Mouse (Mus musculus): ENCODE results near the gene Tpx2.

The Tpx2 gene

DNA sequence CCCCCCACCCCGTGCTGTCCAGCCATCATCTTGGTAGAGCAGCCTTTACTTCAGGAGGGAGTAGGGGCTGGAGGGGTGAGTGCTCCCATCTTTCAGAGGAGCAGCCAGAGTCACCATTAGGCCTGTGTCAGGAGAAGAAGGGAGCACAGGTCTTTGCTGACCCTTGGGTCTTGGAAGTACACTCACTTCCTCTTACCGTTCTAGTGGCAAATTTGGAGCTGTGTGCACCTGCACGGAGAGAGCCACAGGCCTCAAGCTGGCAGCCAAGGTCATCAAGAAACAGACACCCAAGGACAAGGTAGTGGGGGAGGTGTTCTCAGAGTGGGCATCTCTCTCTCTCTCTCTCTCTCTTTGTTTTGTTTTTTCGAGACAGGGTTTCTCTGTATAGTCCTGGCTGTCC, 67.7 kb downstream of the Tpx2 start:
- no peak for DNase-seq (ENCODE audit: low spot score)

DNA sequence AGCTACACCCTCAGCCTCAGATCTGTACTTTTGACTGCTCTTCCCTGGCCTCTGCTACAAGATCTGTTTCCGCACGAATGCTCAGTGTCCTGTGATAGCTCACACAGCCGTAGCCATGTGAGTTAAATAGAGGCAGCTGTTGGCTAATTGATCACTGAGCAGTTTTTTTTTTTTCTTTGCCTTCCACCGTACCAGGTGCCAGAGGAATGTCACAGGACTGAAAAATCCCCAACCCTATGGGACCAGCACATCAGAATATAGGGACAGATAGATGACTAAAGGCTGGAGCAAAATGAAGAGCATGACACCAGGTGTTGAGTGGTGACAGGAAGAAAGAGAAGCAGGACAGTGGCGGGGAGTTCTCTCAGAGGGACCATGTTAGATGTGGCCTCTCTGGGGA, 68.3 kb downstream of the Tpx2 start:
- no peak for DNase-seq (ENCODE audit: low spot score)

DNA sequence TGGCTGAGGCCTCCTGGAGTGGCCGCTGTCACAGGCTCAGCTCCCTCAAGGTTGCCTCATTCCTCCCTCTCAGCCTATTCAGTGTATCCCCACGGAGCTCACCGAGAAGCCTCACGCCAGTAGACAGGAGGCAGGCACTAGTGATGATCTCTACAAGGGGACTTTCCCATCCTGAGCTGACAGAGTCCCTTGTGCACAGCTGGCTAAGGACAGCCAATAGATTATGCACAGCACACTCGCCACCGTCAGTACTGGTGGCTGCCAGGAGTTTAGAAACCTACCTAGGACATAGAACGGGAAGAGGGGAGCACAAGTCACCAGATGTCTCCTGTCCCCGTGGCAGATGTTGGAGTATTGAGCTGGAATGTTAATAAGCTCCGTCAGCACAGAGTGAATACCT, 69.9 kb downstream of the Tpx2 start:
- no peak for DNase-seq (ENCODE audit: low spot score)

DNA sequence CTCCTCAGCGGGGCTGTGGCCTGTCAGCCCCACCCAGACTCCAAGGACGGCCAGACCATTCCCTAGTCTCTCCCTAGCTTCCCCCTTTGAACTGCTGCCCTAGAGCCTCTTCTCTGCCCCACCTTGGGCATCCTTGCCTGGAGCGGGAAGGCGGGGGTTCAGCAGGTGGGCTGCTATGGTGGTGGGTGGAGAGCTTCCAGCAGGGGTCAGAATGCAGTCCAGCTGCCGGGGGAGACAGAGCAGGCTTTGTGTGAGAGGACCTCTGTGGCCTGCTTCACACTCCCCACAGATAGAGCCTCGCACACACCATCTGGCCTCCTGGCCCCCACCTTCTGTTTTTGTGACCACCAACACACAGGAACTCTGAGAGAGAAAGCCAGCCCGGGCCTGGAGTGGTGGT, 74.6 kb downstream of the Tpx2 start:
- no peak for DNase-seq (ENCODE audit: low spot score)

DNA sequence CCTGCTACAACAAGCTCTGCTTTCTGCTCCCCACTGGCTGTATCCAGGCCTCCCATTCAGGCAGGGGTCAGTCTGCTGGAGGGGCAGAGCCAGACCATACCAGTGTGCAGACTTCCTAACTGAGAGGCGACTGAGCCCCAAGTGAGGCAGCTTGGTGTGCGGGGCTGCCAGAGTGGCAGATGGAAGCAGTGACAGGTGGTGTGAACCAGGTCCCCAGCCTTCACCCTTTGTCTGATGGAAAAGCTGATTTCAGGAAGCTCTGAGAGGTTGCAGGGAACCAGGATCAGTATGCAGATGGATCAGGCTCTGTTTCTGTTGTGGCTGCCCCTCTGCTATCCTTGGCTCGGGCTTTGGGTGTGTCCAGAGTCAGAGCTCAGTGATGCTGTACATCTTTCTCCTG, 75.9 kb downstream of the Tpx2 start:
- no peak for DNase-seq (ENCODE audit: low spot score)

DNA sequence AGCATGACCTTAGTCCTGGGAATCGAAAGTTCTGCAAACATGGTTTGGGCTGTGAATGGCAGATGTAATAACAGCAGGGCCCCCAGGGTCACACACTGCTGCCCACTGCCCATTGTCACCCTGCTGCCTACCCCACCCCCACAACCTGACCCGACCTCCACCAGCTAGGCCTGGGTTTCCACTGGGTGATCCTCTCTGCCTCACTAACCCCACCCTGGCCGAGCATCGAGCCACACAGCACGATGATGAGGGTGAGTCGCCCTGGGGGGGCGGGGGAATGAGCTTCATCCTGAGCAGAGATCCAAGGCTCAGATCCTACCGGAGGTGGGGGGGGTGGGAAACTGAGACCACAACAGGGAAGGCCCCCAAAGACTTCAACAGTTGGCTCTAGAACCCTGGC, 76.4 kb downstream of the Tpx2 start:
- DNase-seq (ENCODE audit: low spot score): no peak

DNA sequence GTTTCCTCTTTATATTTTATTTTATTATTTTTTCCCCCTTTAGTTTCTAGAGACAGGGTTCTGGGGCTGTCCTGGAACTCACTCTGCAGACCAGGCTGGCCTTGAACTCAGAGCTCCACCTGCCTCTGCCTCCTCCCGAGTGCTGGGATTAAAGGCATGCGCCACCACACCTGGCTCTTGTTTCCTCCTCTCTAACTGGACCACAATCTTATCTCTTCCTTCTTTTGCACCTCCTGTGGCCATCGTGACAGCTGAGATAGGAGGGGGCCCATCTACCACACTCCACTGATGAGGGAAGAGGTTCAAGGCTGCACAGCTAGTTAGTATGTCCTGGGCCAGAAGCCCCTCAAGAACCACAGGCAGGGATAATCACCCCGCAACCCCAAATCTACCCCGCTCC, 76.8 kb downstream of the Tpx2 start:
- DNase-seq (ENCODE audit: low spot score): no peak

DNA sequence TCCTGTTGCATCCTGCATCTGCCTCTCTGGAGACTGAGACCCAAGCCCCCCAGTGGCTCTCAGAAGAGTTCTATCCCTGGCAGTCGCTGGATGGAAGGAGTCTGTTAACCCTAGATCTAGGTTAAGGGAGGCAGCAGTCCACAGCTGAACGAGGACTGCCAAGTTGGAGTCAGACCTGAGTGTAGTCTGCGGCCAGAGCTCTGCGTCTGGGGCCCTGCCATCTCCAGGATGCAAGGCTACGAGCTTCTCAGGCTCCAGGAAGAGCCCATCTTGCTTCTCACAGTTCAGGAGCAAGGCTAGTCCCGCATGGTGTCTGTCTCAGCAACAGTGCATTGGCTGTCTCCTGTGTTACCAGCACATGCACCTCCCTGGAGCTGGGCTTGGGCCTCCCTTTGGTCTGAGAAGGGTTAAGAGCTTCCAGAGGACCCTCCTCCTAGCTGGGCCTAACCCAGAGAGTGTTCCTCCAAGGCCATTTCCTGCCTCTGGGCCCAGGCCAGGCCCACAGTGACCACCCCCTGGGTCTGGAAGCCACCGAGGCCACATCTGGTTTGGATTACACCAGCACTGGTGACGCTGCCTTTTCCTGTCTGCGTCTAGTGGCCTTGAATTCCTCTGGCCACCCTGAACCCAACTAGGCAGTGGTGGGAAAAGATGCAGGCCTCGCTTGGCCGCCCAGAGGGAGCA, 77.6 kb downstream of the Tpx2 start:
- DNase-seq (ENCODE audit: low spot score): no peak

DNA sequence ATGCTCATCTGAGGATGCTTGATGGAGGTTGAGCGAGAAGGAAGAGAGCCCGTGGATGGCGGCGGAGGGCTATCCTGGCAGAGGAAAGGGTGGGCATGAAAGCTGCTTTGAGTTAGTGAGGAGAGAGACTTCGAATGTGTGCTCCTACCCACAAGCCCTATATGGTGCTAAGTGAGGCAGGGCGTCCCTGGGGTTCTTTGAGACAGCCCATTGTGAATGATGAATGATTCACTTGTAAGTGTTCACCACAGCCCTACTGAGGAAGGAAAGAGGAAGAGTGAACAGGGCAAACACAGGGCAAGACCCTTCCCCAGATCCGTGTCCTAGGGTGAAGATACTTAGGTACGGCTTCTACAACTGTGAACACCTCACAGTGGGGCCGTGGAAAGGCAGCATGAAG, 79.1 kb downstream of the Tpx2 start:
- no peak for DNase-seq (ENCODE audit: low spot score)

DNA sequence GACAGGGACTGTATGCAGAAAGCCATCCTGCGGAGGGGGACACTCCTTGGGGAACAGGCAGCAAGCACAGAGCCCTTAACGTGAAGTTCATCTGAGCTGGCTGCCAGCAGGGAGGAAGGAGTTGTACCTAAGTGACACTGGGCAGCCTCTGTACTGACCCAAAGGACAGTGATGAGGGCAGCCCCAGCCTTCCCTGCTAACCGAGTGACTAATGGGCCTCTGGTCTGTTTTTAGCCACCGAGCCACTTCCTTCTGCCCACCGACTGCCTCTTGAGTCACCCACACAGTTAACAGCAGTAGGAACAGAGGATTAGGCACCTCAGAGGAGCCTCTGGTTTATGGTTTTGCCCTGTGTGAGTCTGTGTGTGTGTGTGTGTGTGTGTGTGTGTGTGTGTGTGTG, 79.6 kb downstream of the Tpx2 start:
- DNase-seq (ENCODE audit: low spot score): no peak

DNA sequence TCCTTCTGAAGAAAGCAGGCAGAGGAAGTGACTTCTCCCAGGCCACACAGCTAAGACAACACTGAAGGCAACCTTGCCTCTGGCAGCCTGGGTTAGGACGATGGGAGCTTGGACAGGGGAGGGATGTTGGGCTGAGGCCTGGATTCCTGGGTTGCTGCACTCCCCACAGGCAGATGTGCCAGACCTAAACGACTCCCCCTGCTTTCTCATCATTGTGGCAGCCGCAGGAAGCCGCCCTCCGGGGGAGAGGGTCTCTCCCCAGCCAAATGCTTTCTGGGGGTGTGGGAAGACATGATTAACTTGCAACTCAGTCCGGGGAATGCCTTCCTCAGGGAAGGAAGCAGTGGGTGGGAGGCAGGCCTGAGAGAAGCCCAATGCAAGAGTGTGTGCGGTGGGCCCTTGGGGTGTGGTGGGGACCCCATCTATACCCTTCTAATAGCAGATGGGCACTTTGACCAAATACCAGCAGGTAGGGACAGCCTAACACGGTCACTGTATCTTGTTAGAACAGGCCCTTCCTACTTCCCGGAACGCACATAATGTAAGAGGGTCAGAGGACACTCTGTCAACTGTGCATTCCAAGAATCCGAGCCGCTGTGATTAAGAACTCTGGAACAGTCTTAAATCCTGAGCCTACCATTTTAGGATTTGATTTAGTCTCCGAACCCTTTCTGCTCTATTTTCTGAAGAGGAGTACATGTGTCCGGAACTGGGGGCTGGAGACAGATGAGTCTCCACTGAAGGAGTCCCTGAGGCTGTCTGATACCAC, 80.6 kb downstream of the Tpx2 start:
- no peak for DNase-seq (ENCODE audit: low spot score)

DNA sequence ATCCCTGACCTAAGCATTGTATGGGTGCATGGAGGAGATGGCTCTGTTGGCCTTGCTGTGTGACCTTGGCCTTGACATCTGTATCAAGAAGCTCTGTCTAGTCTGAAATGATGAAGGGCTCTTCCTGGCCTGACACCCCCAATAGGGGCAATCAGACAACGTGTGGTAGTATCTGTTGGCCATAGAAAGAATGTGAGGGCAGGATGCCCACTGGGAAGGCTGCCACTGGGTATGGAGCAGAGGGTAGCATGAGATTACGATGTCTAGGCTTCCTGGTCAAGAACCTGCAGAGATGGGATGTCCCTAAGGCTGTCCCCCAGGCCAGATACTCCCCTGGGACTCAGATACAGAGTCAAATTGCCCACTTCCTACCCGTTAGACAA, 81.2 kb downstream of the Tpx2 start:
- no peak for DNase-seq (ENCODE audit: low spot score)

DNA sequence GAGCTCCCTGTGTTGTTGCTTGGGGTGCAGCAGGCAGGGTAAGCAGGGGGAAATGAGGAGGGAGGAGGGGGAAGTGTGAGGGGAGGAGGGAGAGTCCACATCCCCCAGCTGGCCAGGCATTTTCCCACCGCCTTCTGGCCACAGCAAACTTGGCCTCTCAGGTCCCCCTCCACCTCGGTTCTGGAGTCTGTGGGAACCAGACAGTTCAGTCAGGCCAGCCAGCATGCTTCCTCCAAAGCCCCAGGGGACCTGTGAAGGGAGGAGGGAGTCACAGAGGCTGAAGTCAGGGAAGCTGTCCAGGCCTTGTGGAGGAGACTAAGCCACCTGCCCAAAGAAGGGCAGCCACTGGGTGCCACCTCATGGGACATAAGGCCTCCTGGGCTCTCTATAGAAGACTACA, 82.5 kb downstream of the Tpx2 start:
- DNase-seq (ENCODE audit: low spot score): no peak

DNA sequence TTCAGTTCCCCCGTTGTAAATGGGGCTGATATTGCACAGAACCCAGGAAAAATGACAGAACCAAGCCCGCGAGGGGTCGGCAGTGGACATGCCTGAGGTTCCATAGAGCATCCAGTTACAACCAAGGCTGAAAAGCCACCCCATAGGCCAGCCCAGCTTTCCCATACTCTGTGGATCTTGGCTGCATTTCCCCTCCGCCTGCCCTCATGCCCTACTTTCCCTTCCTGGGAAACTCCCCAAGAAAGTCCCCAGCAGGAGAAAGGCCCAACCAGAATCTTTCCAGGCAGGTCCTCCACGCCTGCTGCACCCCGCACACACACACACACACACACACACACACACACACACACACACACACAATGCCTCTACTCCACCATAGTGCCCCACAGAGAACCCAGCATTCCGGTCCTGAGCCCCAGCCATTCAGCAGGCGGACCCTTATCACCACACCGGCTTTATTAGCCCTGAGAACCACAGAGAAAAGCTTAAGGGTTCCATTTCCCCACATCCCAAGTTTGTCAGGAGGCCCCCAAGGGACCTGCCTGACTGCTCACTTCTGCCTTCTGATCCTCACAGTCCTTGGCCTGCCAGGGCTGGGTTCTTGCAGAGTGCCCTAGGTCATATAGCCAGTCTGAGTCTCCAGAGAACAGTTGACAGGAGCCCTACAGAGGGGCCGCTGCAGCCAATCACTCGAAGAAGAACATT, 83.8 kb downstream of the Tpx2 start:
- DNase-seq (ENCODE audit: low spot score): no peak

DNA sequence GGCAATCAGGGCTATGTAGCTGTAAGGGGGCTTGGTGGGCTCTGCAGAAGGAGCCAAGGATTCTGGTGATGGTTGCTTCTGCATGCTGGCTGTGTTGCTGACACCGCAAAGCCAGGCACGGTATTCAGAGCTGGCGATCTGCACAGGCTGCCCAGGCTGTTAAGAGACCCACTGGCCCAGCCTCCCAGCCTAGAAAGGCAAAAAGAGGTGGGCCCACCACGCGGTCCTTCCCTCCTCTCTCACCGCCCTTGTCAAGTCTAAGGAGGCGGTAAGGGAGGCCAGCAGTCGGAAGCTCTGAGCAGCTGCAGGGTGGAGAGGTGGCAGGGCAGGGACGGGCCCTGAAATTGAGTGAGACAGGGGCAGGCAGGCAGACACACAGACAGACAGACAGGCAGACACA, 85.3 kb downstream of the Tpx2 start, which contains the start of gene Foxs1:
Foxs1 (minus strand) TSS at position 161 of the 400 bp plus-strand sequence.
- DNase-seq (ENCODE audit: low spot score): no peak

DNA sequence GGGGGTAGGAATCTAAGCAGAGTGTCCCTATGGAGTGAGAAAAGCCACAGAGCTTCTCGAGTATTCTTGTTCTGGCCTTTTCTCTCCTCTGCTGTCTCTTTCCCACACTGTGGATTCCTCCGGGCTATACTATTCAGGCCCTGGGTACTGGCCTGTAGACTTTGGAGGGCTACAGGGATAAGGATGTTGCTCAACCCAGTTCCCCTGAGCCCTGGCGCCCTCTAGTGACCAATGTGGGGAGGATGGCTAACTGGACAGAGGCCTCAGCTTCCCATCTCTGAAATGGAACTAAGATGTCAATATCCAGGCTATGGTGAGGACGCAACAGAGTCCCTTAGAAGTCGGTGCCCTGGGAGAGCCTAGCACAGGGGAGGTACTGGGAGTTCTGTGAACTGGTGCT, 85.8 kb downstream of the Tpx2 start:
- no peak for DNase-seq (ENCODE audit: low spot score)

DNA sequence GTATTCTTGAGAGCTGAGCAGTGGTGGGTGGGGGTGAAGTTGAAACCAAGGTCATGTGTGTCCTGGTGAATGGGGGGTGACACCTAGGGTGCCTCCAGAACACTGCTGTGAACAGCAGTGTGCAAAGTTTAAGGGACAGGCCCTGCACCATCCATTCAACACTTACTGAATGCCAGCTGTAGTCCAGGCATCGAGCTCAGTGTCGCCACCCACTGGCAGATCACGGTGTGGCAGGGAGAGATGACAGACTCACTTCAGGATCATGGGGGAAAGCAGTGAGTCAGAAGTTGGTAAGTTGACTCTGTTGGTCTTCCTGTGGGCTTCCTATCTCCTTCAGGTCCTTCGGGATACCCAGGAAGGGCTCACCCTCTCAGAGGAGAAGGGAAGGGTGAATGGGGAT, 92.1 kb downstream of the Tpx2 start:
- DNase-seq (ENCODE audit: low spot score): no peak

DNA sequence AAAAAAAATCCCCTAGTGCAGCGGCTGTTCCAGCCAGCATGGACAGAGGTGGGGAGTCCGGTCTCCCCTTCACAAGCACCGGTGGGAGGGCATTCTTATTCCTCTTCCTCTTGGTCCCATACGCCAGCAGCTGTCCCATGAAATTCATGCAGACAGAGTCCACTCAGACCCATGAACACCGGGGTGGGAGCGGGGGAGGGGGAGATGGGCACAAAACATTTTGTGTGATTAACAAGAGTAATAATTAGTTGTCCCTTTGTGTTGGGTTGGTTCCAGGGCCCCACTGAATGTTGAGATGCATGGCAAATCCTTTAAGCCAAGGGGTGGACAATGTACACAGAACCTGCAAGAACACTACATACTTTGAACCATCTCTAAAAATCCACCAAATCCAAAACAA, 93.3 kb downstream of the Tpx2 start:
- no peak for DNase-seq (ENCODE audit: low spot score)

DNA sequence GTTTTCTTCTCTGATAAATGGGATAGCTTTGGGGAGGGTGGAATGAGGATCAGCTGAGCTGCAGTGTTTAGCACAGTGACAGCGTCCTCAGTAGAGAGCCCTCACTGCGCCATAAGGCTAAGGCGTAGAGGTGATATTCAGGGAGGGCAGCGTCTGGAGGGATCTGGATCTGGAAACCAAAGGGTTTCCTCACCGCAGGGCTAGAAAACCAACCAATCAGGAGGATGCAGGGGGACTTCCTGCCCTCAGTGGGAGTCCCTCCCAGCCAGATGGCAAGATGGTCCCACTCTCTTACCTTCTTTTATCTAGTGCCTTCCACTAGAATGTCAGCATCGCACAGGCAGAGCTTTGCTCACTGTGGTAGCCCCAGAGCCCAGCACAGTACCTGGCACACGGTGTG, 94.0 kb downstream of the Tpx2 start:
- no peak for DNase-seq (ENCODE audit: low spot score)

DNA sequence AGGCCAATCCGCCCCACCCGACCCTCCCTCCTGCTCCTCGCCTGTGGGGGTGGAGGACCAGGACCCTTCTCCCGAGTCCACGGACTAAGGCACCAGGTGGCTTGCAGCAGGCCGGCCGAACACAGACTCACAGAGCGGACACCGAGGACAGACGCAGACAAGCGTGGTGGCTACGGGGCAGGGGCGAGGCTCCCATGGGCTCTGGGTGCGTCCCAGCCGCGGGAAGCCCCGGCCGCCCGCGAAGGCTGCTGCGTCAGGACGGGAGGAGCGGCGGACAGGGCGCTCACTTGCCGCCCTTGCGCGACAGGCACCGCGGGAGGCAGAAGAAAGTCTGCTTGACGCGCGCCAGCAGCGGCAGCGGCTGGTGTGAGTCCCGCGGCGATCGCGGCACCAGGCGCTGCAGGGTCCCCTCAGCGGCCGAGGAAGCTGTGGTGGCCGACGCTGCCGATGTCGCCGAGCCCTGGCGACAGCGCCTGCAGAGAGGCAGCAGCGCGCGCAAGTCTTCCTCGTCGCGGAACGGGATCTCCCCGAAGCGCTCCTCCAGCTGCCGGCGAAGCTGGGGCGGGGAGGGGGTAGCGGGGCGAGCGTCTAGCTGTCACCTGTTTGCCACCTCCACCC, 95.2 kb downstream of the Tpx2 start:
- no peak for DNase-seq (ENCODE audit: low spot score)

DNA sequence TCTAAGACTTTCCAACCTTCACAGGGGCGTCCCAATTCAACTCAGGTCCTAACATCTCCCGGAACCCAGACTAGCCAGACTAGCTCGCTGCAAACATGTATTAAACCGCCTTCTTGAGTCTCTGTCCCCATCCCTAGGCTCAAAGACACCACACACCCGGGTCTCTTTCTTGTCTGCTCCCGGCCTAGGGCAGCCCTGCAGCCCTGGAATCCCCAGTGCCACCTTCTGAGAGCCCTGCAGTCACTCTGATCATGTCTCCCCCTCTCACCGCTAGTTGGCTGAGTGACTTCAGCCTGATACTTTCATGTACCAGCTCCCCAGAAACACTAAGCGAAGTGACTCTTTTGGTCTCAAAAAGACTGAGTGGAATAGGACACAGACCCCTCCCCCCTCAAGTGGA, 95.8 kb downstream of the Tpx2 start:
- no peak for DNase-seq (ENCODE audit: low spot score)

DNA sequence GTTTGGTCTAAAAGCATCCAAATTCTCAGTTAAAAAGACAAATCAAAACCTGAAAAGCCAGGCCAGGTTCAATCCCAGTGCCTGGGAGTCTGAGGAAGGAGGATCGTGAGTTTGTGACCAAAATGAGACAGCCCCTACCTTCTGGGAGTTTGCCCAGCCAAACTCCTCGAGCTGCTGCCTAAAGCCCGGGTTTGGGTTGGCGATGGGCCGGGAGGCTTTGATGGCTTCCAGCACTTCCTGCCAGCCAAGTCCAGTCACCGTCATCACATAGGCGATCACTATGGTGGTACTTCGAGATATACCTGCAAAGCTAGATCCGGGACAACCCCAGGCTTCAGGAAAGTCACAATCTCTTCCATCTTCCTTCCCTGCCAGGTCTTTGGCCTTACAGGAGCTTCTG, 96.2 kb downstream of the Tpx2 start:
- no peak for DNase-seq (ENCODE audit: low spot score)

All from urinary bladder, postnatal 10 days (tissue).